Mouse (Mus musculus) CH12.LX (cell line): ENCODE data around the gene Ube2z. TPM values are rescaled to one million over a fixed set of nuclear protein-coding genes. Genes with fewer than 3 reads are reported as not detected.

ENCODE experiments used
- DNase-seq: peaks from one replicate; pipeline ENCODE4 v3.0.0-alpha.2; 2013; ENCODE audit errors: extremely low read depth
- H3K27ac ChIP-seq: 2 replicates; pipeline ENCODE4 v1.5.1; 2012; ENCODE audit warnings: low read depth, mild to moderate bottlenecking, control low read depth, moderate library complexity; ENCODE audit not compliant: insufficient read depth
- H3K27me3 ChIP-seq: replicated peaks from 2 replicates; pipeline ENCODE3; 2012; ENCODE audit warnings: inconsistent platforms
- H3K36me3 ChIP-seq, 2 experiments: replicated peaks in 1 of 2; 2 replicates each; pipeline versions ENCODE3 to v1.6.1; 2012; ENCODE audit warnings: inconsistent platforms in 1 of 2, low read length in 1 of 2, mild to moderate bottlenecking in 1 of 2, mixed read lengths in 1 of 2, moderate library complexity in 1 of 2; ENCODE audit not compliant: control insufficient read depth in 1 of 2, insufficient read depth in 1 of 2
- H3K4me1 ChIP-seq, 2 experiments: 2 replicates each; pipeline ENCODE4 v1.6.1; 2012; ENCODE audit warnings: inconsistent platforms in 1 of 2, moderate library complexity in 1 of 2; ENCODE audit not compliant: insufficient read depth in 2 of 2, control insufficient read depth in 1 of 2
- H3K4me2 ChIP-seq: 2 replicates; pipeline ENCODE4 v1.6.1; 2012; ENCODE audit warnings: low read depth, mild to moderate bottlenecking, control low read depth; ENCODE audit not compliant: poor library complexity, insufficient read depth, severe bottlenecking
- H3K4me3 ChIP-seq, 3 experiments: fragments of 150-350 bp in 1 of 3; sonication (generic) in 1 of 3; replicated peaks in 1 of 3; 2 replicates each; pipeline versions ENCODE3 to v1.5.1; 2011 to 2012; ENCODE audit warnings: low read depth in 2 of 3, low read length in 2 of 3, mild to moderate bottlenecking in 2 of 3, moderate library complexity in 2 of 3, control low read depth in 1 of 3, improper control_type of control experiment in 1 of 3, inconsistent platforms in 1 of 3, mixed read lengths in 1 of 3; ENCODE audit not compliant: poor library complexity in 1 of 3
- H3K79me2 ChIP-seq: replicated peaks from 2 replicates; pipeline ENCODE4 v1.6.1; 2012; ENCODE audit warnings: mild to moderate bottlenecking, moderate library complexity; ENCODE audit not compliant: control insufficient read depth, poor library complexity, insufficient read depth, severe bottlenecking; ENCODE audit errors: extremely low read depth
- H3K9ac ChIP-seq: 2 replicates; pipeline ENCODE4 v1.6.1; 2012; ENCODE audit warnings: low read depth, mild to moderate bottlenecking, control low read depth, moderate library complexity; ENCODE audit not compliant: insufficient read depth
- H3K9me3 ChIP-seq: replicated peaks from 2 replicates; pipeline ENCODE3; 2012; ENCODE audit warnings: low read length, inconsistent platforms, mixed read lengths
- CHD2 ChIP-seq: IDR thresholded peaks from 2 replicates; pipeline ENCODE4 v1.6.1; 2011; ENCODE audit warnings: low read length, improper control_type of control experiment
- ELF1 ChIP-seq: IDR thresholded peaks from 2 replicates; pipeline ENCODE4 v1.6.1; 2014; ENCODE audit warnings: low read depth, mild to moderate bottlenecking, inconsistent platforms, low read length, improper control_type of control experiment
- HCFC1 ChIP-seq: IDR thresholded peaks from 2 replicates; pipeline ENCODE4 v1.6.1; 2012; ENCODE audit warnings: low read depth, mild to moderate bottlenecking, inconsistent platforms, low read length, improper control_type of control experiment
- JUN ChIP-seq: IDR thresholded peaks from 2 replicates; pipeline ENCODE4 v1.6.1; 2011; ENCODE audit warnings: low read depth, mild to moderate bottlenecking, low read length, improper control_type of control experiment, moderate library complexity; ENCODE audit not compliant: insufficient read depth
- MAFK ChIP-seq: IDR thresholded peaks from 2 replicates; pipeline ENCODE4 v1.6.1; 2011; ENCODE audit warnings: low read length, improper control_type of control experiment; ENCODE audit not compliant: insufficient replicate concordance
- MEF2A ChIP-seq: IDR thresholded peaks from 2 replicates; pipeline ENCODE4 v1.6.1; 2014; ENCODE audit warnings: low read depth, mild to moderate bottlenecking, inconsistent platforms, low read length, improper control_type of control experiment, borderline replicate concordance
- NELFE ChIP-seq: IDR thresholded peaks from 2 replicates; pipeline ENCODE4 v1.6.1; 2011; ENCODE audit warnings: low read depth, low read length, improper control_type of control experiment
- PAX5 ChIP-seq: IDR thresholded peaks from 2 replicates; pipeline ENCODE4 v1.6.1; 2012; ENCODE audit warnings: low read length, inconsistent platforms, mixed read lengths
- POLR2A ChIP-seq: IDR thresholded peaks from 2 replicates; pipeline ENCODE4 v1.6.1; 2011; ENCODE audit warnings: low read depth, mild to moderate bottlenecking, improper control_type of control experiment, low read length
- RAD21 ChIP-seq: IDR thresholded peaks from 2 replicates; pipeline ENCODE4 v1.6.1; 2011; ENCODE audit warnings: low read depth, mild to moderate bottlenecking, low read length, improper control_type of control experiment, moderate library complexity
- SMC3 ChIP-seq: IDR thresholded peaks from 2 replicates; pipeline ENCODE4 v1.6.1; 2011; ENCODE audit warnings: low read depth, low read length, improper control_type of control experiment
- USF1 ChIP-seq: IDR thresholded peaks from 2 replicates; pipeline ENCODE4 v1.6.1; 2014; ENCODE audit warnings: low read depth, mild to moderate bottlenecking, inconsistent platforms, low read length, improper control_type of control experiment
- USF2 ChIP-seq: conservative IDR thresholded peaks from 2 replicates; pipeline ENCODE4 v1.6.1; 2011; ENCODE audit warnings: low read depth, low read length, improper control_type of control experiment
- ZMIZ1 ChIP-seq: IDR thresholded peaks from 2 replicates; pipeline ENCODE4 v1.6.1; 2012; ENCODE audit warnings: low read depth, mild to moderate bottlenecking, inconsistent platforms, low read length, improper control_type of control experiment
- dilution Hi-C: fragments of 300-500 bp; cut with MboI; formaldehyde crosslinking; loops from 2 replicates; pipeline ENCODE4 v1.14.3; 2020; ENCODE audit warnings: low sequenced_read_pairs; ENCODE audit not compliant: extremely low pct_unique_long_range_greater_than_20kb, extremely low pct_ligation_motif_present
- in situ Hi-C: fragments of 300-500 bp; cut with MboI; formaldehyde crosslinking; loops from 3 replicates; pipeline ENCODE4 v1.14.3; 2019; ENCODE audit warnings: low sequenced_read_pairs, low pct_ligation_motif_present, low pct_unique_long_range_greater_than_20kb, mixed read lengths
- polyA plus RNA-seq: library from polyadenylated mRNA; unstranded; fragments of >175 nt; gene quantifications from 2 replicates; pipeline ENCODE4 v1.2.1, GENCODE M21; 2012; ENCODE audit warnings: low read depth; ENCODE audit not compliant: insufficient read length
- total RNA-seq, 2 experiments: library from RNA; depleted of rRNA; stranded (reverse); fragments of 300-350 nt in 1 of 2; fragments of >200 nt in 1 of 2; gene quantifications; 2 replicates each; pipeline ENCODE4 v1.2.3; 2012 to 2014

The Ube2z gene
- total and polyA plus RNA-seq, 3 experiments, result 51.3 to 67.8 (median 64.2) TPM

GRCm38 (mm10) chr11:96070353-96070752, 5.2 kb upstream of the Ube2z start:
- Histone ChIP-seq H3K9me3 (no peaks in the 10 kb centered on the region), H3K4me2 (no peak overlapping the region), H3K36me3 (peaks cover 21 to 50% of the 10 kb centered on the region in 2 experiments), H3K79me2 (peaks cover 17% of the 10 kb centered on the region), H3K27me3 (no peaks in the 10 kb centered on the region), H3K4me3 (no peak overlapping the region), H3K27ac (no peak overlapping the region), H3K9ac (no peak overlapping the region), H3K4me1 (peaks cover 7 to 25% of the 10 kb centered on the region in 2 experiments)
- dilution Hi-C loops (no loop called here), in situ Hi-C loops (no loop called here)
- TF ChIP-seq RAD21, result no peak
- peak; percentile 10; the same call in 1 of the 2 replicates for TF ChIP-seq ZMIZ1
- no peak for DNase-seq

- no peaks in the 10 kb centered on the region for H3K9me3 ChIP-seq
- peaks cover 2 to 24% of the 10 kb centered on the region in 2 experiments; a peak in 3 of 4 replicates for H3K4me1 ChIP-seq
- DNase-seq, result no peak
- H3K27ac ChIP-seq, result no peak overlapping the region
- peaks cover 18% of the 10 kb centered on the region for H3K79me2 ChIP-seq
- in situ Hi-C loops, result no loop called here
- H3K27me3 ChIP-seq, result no peaks in the 10 kb centered on the region
- TF ChIP-seq MAFK (no peak), RAD21 (no peak), PAX5 (no peak), ZMIZ1 (no peak), MEF2A (no peak), NELFE (no peak), USF2 (no peak), SMC3 (no peak), ELF1 (no peak), USF1 (no peak), CHD2 (no peak), JUN (no peak), HCFC1 (no peak), POLR2A (no peak)
- H3K4me3 ChIP-seq, result no peak overlapping the region
- H3K36me3 ChIP-seq, result peaks cover 17 to 44% of the 10 kb centered on the region in 2 experiments
- dilution Hi-C loops, result no loop called here
- H3K4me2 ChIP-seq, result no peak overlapping the region
- no peak overlapping the region for H3K9ac ChIP-seq
Measured at GRCm38 (mm10) chr11:96068231-96068630, 3.0 kb upstream of the Ube2z start.
